Mouse (Mus musculus) embryo, embryonic 9.5 days (tissue): ENCODE measurements around the gene Cd5l.
"Not testable (repeated sequence)": the region's sequence is repeated elsewhere in the genome, so short reads cannot be mapped to it uniquely, and the experiment has no call there.

Experiments
- DNase-seq: peaks from one replicate; pipeline ENCODE4 v3.0.0-alpha.2; 2017; ENCODE audit errors: extremely low spot score

Cd5l gene

DNA sequence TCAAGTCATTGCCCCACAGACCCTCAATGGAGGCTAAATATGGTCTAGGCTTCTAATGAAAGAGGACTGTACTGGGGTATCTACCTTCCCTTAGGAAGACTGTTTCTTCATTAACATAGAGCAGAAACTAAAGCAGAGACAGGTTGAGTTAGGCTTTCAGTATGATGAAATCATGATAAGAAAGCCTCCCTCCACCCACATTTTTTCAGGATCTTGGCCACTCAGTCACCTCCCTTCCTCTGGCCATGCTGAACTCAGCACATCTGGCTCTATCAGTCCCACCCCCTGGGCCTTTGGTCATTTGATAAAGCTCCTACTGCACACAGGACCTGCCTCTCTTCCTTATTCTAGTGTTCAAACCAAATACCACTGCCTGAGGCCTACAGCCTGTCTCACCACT is at the start of gene Cd5l:
Cd5l (plus strand) TSS at position 301 of the 400 bp plus-strand sequence.
- DNase-seq: no peak

DNA sequence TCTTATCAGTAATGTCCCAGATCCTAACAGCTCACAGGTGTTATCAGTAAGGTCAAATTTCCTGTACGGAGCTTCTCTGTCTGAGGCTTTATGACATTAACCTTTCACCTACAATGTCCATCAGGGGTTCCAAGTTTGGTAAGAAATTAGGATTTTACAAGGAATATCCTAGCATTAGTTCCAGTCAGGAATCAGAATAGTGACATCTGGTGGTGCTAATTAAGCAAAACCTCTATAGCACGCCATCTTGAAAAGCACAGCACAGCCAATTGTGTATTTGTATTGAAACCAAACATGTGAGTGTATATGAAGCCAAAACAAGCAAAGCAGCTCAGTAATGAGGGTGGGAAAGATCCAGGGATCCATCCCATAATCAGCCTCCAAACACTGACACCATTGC is 47.8 kb upstream of the Cd5l start:
- DNase-seq: no peak

DNA sequence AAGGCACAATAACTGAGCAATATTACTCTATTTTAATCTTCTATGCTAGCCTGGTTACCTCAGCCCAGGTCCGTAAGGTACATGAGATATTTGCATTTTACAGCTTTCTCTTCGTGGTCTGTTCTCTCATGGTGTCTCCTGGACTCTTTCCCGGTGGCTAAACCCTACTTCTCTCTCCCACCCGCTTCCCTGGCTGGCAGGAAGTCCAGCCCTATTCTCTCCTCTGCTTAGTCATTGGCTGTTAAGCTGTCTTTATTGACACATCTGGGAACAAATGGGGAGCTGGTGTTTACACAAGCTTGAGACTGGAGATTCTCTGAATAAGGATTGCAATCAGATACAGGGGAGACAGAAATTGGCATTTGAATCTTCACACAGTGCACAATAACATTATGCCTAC is 35.1 kb upstream of the Cd5l start:
- no peak for DNase-seq

DNA sequence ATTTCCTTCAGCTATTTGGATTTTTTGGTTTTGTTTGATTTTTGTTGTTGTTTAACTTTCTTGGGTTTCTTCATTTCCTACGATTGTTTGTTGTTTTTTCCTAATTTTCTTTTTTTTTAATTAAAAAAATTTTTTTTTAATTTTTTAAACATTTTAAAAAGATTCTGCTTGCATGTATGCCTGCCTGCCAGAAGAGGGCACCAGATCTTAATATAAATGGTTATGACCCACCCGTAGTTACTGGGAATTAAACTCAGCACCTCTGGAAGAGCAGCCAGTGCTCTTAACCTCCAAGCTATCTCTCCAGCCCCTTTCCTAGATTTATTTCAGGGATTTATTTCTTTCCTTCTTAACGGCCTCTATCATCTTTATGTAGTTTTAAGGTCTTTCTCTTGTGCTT is 33.9 kb upstream of the Cd5l start:
- peak; percentile 7 for DNase-seq

DNA sequence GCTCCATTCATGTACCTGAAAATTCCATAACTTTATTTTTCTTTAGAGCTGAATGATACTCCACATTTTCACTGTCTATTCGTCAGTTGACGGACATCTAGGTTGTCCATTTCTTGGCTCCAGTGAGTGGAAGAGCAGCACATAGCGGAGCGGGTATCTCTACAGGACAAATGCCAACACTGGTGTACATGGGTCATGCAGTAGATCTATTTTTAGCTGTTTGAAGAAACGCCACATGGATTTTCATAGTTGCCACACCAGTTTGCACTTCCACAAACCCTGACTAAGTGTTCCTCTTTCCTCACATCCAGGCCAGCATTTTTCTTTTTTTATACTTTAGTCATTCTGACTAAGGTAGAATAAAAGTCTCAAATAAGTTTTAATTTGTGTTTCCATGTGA is 19.8 kb upstream of the Cd5l start:
- no peak for DNase-seq

DNA sequence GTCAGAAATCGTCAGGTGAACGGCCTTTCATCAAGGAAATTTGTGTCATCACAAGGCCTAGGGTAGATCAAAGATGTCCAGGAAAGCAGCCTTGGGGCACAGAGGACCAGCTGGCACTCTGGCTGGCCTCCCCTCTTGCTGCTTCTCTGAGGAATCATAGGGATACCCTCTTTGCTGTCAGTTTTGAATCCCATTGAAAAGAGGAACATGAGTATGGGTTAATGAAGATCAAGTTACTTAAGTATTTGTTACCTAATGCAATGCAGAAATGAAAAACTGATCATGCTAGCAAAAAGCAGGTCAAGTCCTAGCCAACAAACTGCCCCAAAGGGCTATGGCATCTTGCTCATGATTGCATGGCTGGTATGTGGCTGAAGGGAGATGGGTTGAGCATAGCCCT is 6.7 kb upstream of the Cd5l start:
- not testable (repeated sequence) for DNase-seq

DNA sequence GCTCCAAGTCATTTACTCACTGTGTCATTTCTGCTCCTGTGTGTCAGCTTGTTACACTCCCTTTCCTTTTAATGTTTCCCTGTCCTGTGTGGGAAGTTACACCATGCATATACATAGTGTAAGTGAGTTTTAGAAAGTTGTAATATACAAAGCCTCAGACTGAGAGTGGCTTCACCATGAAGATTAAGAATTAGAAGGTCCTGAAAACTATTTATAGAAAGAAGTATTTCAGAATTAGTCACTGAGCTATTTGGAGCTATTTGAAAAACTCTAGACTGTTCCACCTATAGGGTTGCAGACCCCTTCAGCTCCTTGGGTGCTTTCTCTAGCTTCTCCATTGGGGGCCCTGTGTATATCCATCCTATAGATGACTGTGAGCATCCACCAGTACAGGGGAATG is 1.5 kb downstream of the Cd5l start:
- no peak for DNase-seq

DNA sequence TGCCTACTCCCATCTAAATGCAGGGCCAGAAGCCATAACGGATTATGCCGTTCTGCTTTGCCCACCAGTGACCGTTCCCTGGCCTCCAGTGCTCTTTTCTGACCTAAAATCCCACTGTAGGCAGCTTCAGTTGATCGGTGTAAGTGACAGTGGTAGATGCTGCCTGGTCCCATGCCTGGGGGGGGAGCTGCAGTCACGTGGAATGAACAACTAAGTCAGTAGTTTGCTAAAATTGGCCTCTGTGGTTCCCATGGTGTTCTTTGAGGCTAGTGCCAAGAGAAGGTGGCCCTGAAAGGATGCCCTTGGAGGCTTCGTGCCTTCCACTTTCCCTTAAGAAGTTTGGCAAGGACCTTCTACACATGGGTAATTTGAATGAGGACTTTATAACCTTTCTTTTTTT is 2.8 kb downstream of the Cd5l start:
- DNase-seq: no peak

DNA sequence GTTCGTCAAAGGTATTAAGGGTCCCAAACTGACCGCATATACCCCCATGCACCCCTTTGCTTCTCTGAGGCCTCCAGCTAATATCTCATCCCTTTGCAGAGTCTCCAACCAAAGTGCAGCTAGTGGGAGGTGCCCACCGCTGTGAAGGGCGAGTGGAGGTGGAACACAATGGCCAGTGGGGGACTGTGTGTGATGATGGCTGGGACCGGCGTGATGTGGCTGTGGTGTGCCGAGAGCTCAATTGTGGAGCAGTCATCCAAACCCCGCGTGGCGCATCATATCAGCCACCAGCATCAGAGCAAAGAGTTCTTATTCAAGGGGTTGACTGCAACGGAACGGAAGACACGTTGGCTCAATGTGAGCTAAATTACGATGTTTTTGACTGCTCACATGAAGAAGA is 8.0 kb downstream of the Cd5l start:
- no peak for DNase-seq

DNA sequence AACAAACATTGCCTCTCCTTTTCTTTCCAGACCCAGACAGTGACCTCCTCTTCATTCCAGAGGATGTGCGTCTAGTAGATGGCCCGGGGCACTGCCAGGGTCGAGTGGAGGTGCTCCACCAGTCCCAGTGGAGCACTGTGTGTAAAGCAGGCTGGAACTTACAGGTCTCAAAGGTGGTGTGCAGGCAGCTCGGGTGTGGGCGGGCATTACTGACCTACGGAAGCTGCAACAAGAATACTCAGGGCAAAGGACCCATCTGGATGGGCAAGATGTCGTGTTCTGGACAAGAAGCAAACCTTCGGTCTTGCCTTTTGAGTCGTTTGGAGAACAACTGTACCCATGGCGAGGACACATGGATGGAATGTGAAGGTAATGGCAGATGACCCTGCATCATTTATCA is 9.8 kb downstream of the Cd5l start:
- DNase-seq: no peak

DNA sequence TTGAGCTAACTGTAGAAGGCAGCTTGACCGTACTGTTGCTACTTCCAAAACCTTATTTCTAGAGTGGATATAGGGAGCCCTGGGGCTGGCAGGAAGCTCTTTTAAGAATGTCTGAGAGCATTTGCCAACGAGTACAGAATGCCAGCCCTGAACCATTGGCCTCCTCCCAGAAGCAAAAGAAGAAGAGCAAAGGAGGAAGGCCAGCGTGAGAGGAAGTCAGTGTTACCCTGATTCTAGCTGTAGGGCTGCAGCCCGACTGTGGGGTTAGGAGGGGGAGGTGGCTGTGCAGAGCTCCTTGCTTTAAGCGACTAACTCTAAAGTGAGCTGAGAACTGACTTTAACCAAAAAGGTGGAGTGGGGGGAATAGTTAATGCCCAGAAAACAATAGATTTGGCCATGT is 11.5 kb downstream of the Cd5l start:
- no peak for DNase-seq

DNA sequence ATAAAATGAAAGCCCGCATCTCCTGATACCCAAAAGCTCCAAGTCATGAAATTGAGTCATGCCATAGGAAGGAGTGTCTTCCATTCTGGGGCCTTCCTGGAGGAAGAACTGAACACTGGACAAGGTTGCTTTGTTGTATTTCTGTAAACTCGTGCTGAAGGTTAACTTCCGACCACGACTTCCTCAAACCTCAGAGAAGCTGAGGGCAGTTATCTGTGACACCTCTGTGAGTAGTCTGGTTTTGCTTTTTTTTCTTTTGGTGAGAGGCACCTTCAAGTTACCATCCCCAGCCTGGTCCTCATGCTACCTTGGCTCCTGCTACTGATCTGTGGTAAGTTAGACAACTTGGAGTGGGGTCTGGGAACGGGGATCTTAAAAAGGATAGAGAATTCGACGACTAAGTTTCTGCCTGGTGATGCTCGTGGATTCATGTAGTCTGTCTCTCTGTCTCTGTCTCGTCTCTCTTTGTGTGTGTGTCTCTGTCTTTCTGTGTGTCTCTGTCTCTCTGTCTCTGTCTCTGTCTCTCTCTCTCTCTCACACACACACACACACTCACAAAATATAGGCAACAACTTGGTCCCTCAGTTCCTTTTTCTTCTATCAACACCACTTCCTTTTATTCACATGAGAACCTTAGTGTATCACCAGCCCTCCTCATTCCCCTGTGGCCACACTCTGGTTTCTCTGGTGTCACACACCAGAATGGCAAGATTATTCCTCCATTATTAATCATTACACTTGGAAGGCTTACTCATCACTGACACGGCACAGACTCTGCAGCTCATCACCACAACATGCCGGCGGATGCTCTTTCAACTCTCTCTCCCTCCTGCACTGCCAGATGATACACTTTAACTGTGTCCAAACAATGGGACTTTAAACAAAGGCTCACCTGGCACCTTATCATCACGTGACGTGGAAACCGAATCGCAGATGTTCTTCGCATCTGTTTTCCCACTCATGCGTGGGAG is 18.8 kb downstream of the Cd5l start, which contains the start of gene Fcrl1:
Fcrl1 (plus strand) TSS at position 193 of the 971 bp plus-strand sequence.
- no peak for DNase-seq

DNA sequence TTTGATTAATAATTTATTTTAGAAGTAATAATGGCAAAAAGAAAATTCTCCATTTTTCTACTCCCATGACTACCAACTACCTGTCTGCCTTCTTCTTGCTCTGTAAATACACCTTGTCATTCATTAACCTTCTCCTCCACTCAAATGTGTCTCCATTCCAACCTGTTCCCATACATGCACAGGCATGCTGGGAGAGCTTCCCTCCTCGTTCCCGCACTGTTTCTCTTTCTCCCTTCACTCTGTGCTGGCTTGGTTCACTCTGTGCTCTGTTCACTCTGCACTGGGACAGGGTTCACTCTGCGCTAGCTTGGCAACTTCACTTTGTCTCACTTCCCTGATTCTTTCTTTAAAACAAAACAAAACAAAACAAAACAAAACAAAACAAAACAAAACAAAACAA is 19.5 kb downstream of the Cd5l start:
- DNase-seq: no peak

DNA sequence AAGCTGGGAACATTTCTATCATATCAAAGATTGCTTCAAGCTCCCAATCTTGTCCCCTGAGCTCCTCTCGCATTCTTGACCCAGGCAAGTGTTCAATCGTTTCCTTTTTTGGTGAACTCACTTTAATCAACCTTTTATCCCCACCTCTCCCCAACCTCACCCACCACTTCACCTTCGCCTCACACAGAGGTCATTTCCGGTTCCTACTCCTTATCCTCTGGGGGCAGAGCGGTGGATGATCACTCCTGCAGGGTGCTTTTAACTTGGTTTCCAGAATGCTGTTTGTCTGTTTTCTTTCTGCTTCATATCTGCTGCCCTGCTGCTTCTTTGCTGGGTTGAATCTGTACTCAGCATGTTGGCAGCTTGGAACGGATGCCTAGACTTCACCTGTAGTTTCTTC is 20.0 kb downstream of the Cd5l start:
- no peak for DNase-seq

DNA sequence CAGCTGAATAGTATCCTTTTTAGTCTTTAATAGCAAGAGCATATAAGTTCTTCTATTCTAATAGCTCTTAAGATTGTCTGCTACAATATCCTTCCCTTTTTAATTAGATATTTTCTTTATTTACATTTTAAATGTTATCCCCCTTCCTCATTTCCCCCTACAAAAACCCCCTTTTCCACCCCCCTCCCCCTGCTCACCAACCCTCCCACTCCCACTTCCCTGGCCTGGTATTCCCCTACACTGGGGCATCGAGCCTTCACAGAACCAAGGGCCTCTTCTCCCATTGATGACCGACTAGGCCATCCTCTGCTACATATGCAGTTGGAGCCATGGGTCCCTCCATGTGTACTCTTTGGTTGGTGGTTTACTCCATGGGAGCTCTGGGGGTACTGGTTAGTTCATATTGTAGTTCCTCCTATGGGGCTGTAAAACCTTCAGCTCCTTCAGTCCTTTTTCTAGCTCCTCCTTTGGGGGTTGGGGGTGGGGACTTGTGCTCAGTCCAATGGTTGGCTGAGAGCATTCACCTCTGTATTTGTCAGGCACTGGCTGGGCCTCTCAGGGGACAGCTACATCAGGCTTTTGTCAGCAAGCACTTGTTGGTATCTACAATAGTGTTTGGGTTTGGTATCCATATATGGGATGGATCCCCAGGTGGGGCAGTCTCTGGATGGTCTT is 22.1 kb downstream of the Cd5l start:
- DNase-seq: not testable (repeated sequence)

DNA sequence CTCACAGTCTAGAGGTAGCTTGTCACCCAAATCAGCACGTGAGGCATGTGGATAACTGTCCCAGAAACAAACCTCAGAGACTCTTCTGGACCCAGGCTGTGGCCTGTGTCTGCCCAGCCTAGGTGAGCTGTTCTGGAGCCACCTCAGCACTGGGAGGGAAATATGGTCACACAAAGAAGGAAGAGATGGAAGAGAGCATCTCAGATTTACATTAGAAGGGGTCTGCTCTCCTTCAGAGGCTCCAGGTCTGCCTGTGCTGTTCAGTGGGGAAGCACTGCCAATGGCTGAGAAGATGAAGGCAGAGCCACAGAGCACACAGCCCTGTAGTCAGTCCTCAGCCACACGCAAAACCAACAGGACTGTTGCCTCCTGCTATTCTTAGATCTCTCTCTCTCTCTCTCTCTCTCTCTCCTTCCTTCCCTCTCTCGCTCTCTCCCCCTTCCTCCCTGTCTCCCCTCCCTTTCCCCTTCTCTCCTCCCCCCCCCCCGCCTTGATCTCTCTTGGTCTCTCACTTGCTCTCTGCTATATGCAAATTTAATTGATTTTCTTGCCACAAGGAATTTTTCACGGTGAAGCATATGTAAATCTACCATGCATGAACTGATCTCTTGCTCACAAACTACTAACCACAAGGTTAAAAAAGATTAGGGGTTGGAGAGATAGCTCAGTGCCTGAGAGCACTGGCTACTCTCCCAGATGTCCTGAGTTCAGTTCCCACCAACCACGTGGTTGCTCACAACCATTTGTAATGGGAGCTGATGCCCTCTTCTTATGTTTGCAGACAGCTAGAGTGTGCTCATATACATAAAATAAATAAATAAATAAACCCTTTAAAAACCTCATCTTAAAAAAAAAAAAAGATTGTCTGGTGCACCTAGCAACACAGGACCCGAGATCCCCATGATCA is 24.4 kb downstream of the Cd5l start:
- no peak for DNase-seq

DNA sequence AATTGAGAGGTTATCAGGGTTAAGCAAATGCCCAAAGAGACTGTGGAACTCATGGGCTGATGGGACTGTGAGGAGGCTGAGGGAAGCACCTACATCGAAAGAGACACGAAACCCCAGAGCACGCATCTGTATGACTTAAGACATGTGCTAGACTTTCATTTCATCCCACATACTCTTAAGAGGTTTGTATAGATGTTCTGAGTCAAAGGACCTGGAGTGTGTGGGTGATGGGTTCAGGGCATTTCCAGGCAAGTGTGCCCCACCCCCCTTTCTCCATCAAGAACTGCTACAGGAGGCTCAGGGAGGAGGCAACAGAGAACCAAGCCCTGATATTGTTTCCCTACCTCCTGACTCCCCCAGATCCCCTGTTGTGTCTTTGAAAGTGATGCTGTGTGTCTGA is 25.6 kb downstream of the Cd5l start:
- DNase-seq: no peak

DNA sequence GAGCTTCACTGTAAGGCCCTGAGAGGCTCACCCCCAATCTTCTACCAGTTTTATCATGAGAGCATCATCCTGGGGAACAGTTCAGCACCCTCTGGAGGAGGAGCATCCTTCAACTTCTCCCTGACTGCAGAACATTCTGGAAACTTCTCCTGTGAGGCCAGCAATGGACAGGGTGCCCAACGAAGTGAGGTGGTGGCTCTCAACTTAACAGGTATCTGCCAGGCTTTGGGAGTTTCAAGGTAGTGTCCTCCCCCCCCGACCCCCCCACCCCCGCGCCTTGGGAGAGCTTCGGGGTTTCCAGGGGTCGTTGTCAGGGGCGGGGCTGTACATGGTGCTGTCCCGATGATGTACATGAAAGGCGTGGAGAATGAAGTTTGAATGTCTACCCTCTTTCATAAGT is 27.4 kb downstream of the Cd5l start:
- DNase-seq: no peak

DNA sequence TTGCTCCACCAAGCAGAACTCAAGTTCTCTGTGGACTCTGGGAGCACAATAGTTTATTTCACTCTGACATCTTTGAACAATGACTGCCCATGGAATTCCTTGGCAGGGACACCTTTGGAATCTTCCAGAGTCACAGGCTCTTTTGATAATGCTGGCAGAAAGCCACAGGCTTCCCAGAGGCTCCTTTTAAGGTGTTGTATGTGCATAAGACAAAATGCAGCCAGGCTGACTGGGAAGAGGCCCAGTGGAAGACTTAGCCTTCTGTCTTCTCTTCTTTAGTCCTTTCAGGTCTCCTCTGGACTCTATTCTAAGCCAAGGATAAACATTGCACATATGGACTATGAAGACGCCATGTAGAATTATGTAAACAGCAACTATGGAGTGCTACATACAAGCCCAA is 33.3 kb downstream of the Cd5l start:
- no peak for DNase-seq

DNA sequence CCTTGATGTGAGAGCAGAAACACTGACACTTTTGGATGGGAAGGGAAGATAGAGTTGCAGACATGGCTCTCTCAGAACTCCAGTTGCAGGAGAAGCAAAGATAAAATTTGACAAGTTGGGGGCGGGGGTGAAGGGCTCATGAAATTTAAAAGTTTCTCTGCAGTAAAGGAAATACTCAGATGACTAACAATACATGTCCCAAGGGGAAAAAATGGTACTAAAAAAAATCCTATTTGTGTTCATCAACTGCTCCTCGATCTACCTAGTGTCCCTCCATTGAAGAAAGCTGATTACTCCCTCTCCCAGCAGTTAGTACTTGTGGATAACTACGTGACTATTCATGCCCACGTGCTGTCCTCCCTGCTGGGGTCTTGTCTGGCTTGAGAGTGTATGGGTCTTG is 41.1 kb downstream of the Cd5l start:
- DNase-seq: no peak

DNA sequence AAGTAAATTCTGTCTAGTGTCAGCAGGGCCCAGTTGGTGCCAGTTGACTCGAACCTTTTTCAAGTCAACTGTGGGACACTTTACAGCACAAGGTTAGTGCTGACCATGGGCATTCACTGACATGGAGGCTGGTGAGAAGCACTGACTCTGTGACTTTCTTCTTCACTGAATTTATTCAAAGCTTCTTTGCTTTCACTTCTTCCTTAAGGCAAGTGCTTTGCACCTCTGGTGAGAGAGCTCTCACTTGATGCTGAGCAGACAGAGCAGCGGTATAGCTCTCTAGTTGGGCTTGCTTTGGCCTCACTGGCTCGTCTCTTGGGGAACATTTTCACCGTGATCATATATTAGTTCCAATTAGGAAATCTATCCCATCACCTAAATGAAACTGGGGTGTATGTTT is 42.2 kb downstream of the Cd5l start:
- DNase-seq: no peak

DNA sequence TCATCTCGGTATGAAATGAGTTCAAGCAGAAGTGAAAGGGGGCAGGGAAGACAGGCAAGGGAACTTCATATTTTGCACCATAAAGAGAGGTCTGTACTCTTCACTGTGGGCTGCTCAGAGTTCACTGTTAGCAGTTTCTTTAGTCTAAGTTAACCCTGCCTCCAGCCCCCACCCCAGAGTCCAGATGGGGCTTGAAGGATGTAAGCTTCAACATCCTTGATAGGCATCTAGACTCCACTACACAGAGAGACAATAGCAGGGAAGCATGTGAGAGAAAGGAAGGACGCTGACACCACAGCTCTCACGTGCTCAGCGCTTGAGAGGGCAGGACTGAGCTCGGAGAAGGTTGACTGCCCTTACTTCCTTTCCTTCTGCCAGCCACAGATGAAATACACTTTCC is 43.6 kb downstream of the Cd5l start:
- DNase-seq: no peak
